Mouse (Mus musculus) lung, adult 2 months (tissue): ENCODE measurements around the gene Ifrd2.

Source experiments
- CTCF ChIP-seq: fragments of 200-500 bp; IDR thresholded peaks from 2 replicates; pipeline ENCODE4 v1.5.1; 2011; ENCODE audit warnings: mild to moderate bottlenecking, low read length, control low read depth; ENCODE audit not compliant: insufficient read depth
- POLR2A ChIP-seq: fragments of 200-500 bp; IDR thresholded peaks from 2 replicates; pipeline ENCODE4 v1.6.1; 2011; ENCODE audit warnings: low read depth, mild to moderate bottlenecking, control low read depth, low read length, borderline replicate concordance; ENCODE audit errors: extremely low read depth

DNA sequence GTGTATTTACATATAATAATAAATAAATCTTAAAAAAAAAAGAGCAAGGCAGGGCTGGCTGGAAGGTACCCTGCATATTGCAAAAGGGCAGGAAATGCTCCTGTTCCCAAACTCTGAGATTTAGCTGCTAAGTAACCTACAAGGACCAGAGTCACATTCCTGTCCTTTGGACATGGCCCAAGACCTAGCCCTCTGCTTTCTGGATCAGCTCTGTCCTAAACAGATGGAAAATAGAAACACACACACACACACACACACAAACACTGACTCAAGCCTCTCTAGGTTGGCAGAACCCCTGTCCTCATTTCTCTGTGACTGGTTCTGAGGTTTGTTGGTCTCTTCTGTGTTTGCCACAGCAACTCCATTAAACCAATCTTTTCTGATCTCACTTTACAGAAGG lies 33.5 kb downstream of the Ifrd2 start:
- TF ChIP-seq CTCF (no peak), POLR2A (no peak)
